Mouse (Mus musculus): Measurements from ENCODE around the gene Slc12a9.

- TF ChIP-seq CTCF (IDR thresholded peaks at IDR 0.05; ENCODE audit: low read depth, low read length): no peak
- no peak for TF ChIP-seq TAL1 (conservative IDR thresholded peaks at IDR 0.05; ENCODE audit: low read depth, low read length)
- no peak for TF ChIP-seq GATA1 (IDR thresholded peaks at IDR 0.05; ENCODE audit: borderline replicate concordance, low read length)
Observed at GRCm38 (mm10) chr5:137351058-137351380, 17.6 kb upstream of the Slc12a9 start.

Data from G1E (cell line).